Mouse (Mus musculus): ENCODE measurements at regions not wholly inside any gene's neighbourhood (a gene's known extent, or its start where the extent isn't known, plus 50 kb on each side); places are given as distances from the start of the nearest gene placed in this dataset.

DNA sequence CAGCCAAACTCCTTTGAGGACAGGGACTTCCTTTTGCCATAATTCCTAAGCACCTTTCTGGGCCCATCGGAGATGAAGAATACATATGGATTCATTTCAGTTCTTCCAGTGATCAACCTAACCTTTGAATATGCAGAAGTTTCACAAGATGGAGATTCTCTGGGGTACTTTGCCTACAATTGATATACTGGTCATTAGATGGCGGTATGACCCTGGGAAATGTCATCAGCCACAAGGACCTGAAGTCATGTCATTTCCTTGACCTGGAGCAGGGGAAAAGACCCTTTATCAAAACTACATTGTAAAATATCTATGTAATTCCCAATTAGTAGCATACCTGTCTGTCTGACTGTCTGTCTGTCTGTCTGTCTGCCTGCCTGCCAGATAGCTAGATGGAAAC lies 164.0 kb upstream of the Slc24a3 start:
- Histone ChIP-seq H3K27me3 (no peaks in the 10 kb centered on the region), H3K9me3 (replicated peaks) (no peaks in the 10 kb centered on the region), H3K27ac (no peak overlapping the region), H3K36me3 (no peaks in the 10 kb centered on the region), H3K9ac (no peak overlapping the region), H3K4me1 (no peaks in the 10 kb centered on the region), H3K4me2 (no peak overlapping the region), H3K4me3 (replicated peaks) (no peak overlapping the region)
- no peak for ATAC-seq (replicated peaks; ENCODE audit: low FRiP score)
- WGBS, result 75% methylated on average over 2 of the region's 2 CpGs

GRCm38 (mm10) chr2:145010674-145011073 lies 156.9 kb upstream of the Slc24a3 start:
- Histone ChIP-seq H3K4me2 (no peak overlapping the region), H3K9ac (no peak overlapping the region), H3K36me3 (no peaks in the 10 kb centered on the region), H3K9me3 (replicated peaks) (no peaks in the 10 kb centered on the region), H3K27ac (no peak overlapping the region), H3K4me3 (replicated peaks) (no peak overlapping the region), H3K4me1 (no peaks in the 10 kb centered on the region), H3K27me3 (no peaks in the 10 kb centered on the region)
- ATAC-seq (replicated peaks; ENCODE audit: low FRiP score), result no peak

- Histone ChIP-seq H3K4me3 (replicated peaks) (no peak overlapping the region), H3K36me3 (no peaks in the 10 kb centered on the region), H3K4me2 (no peak overlapping the region), H3K4me1 (no peaks in the 10 kb centered on the region), H3K27ac (no peak overlapping the region), H3K27me3 (no peaks in the 10 kb centered on the region), H3K9me3 (replicated peaks) (no peaks in the 10 kb centered on the region), H3K9ac (no peak overlapping the region)
- no peak for ATAC-seq (replicated peaks; ENCODE audit: low FRiP score)
- 85% methylated on average over 4 of the region's 4 CpGs for WGBS
Observed at GRCm38 (mm10) chr2:145011221-145011620, 156.3 kb upstream of the Slc24a3 start.

DNA sequence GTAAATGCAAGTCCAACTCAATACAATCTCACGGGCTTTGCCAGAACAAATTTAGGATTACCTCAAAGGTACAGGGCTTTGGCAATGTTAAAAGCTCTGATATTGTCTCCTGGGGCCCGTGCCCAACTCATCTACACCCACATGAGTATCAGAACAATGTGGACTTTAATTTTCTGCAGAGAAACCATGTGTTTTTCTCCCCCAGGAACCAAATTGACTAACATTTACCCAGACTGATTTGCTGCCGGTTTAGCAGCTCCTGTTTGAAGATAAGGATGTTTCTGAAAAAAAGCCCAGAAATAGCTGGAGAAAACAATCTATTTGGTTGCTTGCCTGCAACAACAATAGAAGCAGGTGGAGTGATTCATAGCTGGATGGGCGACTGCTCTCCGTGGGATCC lies 151.6 kb upstream of the Slc24a3 start:
- H3K36me3 ChIP-seq, result no peaks in the 10 kb centered on the region
- no peaks in the 10 kb centered on the region for H3K9me3 ChIP-seq (replicated peaks)
- ATAC-seq (replicated peaks; ENCODE audit: low FRiP score), result no peak
- no peaks in the 10 kb centered on the region for H3K4me1 ChIP-seq
- H3K27ac ChIP-seq, result no peak overlapping the region
- no peaks in the 10 kb centered on the region for H3K27me3 ChIP-seq
- H3K9ac ChIP-seq, result no peak overlapping the region
- no peak overlapping the region for H3K4me3 ChIP-seq (replicated peaks)
- 72% methylated on average over 5 of the region's 5 CpGs for WGBS
- H3K4me2 ChIP-seq, result no peak overlapping the region

GRCm38 (mm10) chr2:145016939-145017338 lies 150.6 kb upstream of the Slc24a3 start:
- Histone ChIP-seq H3K27ac (no peak overlapping the region), H3K9me3 (replicated peaks) (no peaks in the 10 kb centered on the region), H3K4me2 (no peak overlapping the region), H3K9ac (no peak overlapping the region), H3K4me3 (replicated peaks) (no peak overlapping the region), H3K4me1 (no peaks in the 10 kb centered on the region), H3K27me3 (no peaks in the 10 kb centered on the region), H3K36me3 (no peaks in the 10 kb centered on the region)
- no peak for ATAC-seq (replicated peaks; ENCODE audit: low FRiP score)

DNA sequence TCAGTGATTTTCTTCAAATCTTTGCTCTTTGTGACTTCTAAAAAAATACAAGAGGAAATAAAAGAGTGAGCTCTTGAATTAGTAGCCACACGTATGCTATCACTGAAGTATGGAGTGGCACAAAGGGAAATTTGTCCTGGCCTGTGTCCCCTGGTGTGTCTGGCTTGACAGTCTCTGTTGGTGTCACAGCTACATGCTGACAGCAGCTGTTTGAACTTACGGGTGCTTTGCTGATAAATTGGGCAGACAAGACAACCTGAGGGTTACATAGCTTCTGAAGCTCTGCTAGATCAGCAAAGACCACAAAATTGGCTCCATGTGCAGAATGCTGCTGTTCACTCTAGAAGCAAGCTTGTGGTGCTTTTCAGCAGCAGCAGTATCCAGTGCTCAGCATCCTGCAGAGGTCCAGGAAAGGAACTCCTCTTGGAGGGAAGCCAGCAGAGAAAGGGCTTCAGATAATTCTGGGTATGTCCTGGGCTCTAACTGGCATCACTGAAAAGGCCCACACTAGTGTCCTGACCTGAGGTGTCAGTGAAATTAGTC lies 149.9 kb upstream of the Slc24a3 start:
- Histone ChIP-seq H3K4me1 (no peaks in the 10 kb centered on the region), H3K4me2 (no peak overlapping the region), H3K36me3 (no peaks in the 10 kb centered on the region), H3K4me3 (replicated peaks) (no peak overlapping the region), H3K9me3 (replicated peaks) (no peaks in the 10 kb centered on the region), H3K27me3 (no peaks in the 10 kb centered on the region), H3K27ac (no peak overlapping the region), H3K9ac (no peak overlapping the region)
- 65% methylated on average over 2 of the region's 2 CpGs for WGBS
- no peak for ATAC-seq (replicated peaks; ENCODE audit: low FRiP score)

DNA sequence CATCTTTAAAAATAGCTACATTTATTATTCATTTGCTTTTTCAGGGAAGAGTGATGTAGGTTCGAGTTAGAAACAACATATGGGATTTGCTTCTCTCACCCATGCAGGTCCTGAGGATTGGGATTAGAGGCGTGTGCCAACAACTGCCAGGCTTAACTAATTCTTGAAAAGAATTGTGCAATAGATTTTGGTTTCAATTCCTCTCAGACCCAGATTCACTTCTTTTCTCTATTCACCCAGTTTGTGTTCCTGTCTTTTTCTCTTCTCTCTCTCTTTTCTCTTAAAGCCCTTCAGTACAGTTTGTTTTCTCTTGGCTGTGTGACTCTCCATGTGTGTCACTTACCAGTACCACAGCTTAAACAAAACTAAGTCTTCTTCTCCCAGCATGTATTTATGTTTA lies 119.8 kb upstream of the Slc24a3 start:
- Histone ChIP-seq H3K4me1 (0 out of 2 replicates have a peak, but pooled peaks cover 3% of the 10 kb centered on the region), H3K9ac (no peak overlapping the region), H3K4me3 (replicated peaks) (no peak overlapping the region), H3K4me2 (no peak overlapping the region), H3K9me3 (replicated peaks) (no peaks in the 10 kb centered on the region), H3K27ac (no peak overlapping the region), H3K27me3 (no peaks in the 10 kb centered on the region), H3K36me3 (no peaks in the 10 kb centered on the region)
- ATAC-seq (replicated peaks; ENCODE audit: low FRiP score), result no peak
- 78% methylated on average over 2 of the region's 2 CpGs for WGBS

GRCm38 (mm10) chr2:145049655-145050376 lies 117.7 kb upstream of the Slc24a3 start:
- Histone ChIP-seq H3K4me3 (replicated peaks) (no peak overlapping the region), H3K4me2 (no peak overlapping the region), H3K27me3 (no peaks in the 10 kb centered on the region), H3K4me1 (0 out of 2 replicates have a peak, but pooled peaks cover 3% of the 10 kb centered on the region), H3K9me3 (replicated peaks) (no peaks in the 10 kb centered on the region), H3K27ac (peak overlapping the region; percentile 67), H3K9ac (no peak overlapping the region), H3K36me3 (no peaks in the 10 kb centered on the region)
- 58% methylated on average over 4 of the region's 4 CpGs for WGBS
- ATAC-seq (replicated peaks; ENCODE audit: low FRiP score), result peak; percentile 62; the same call in 1 of the 2 replicates

- H3K27ac ChIP-seq, result no peak overlapping the region
- H3K4me1 ChIP-seq, result 0 out of 2 replicates have a peak, but pooled peaks cover 3% of the 10 kb centered on the region
- no peaks in the 10 kb centered on the region for H3K9me3 ChIP-seq (replicated peaks)
- no peak for ATAC-seq (replicated peaks; ENCODE audit: low FRiP score)
- H3K4me2 ChIP-seq, result no peak overlapping the region
- WGBS, result 86% methylated on average over 2 of the region's 2 CpGs
- H3K27me3 ChIP-seq, result no peaks in the 10 kb centered on the region
- H3K4me3 ChIP-seq (replicated peaks), result no peak overlapping the region
- no peaks in the 10 kb centered on the region for H3K36me3 ChIP-seq
- H3K9ac ChIP-seq, result no peak overlapping the region
Observed at GRCm38 (mm10) chr2:145052405-145052804, 115.1 kb upstream of the Slc24a3 start.

- Histone ChIP-seq H3K4me2 (no peak overlapping the region), H3K36me3 (no peaks in the 10 kb centered on the region), H3K27me3 (no peaks in the 10 kb centered on the region), H3K4me1 (no peaks in the 10 kb centered on the region), H3K27ac (no peak overlapping the region), H3K4me3 (replicated peaks) (no peak overlapping the region), H3K9ac (no peak overlapping the region), H3K9me3 (replicated peaks) (no peaks in the 10 kb centered on the region)
- no peak for ATAC-seq (replicated peaks; ENCODE audit: low FRiP score)
- 77% methylated on average over 3 of the region's 3 CpGs for WGBS
Observed at GRCm38 (mm10) chr2:145056219-145056618, 111.3 kb upstream of the Slc24a3 start.

- H3K27ac ChIP-seq, result no peak overlapping the region
Observed at GRCm38 (mm10) chr2:145056762-145057161, 110.8 kb upstream of the Slc24a3 start.

GRCm38 (mm10) chr2:145069931-145070330 lies 97.6 kb upstream of the Slc24a3 start:
- Histone ChIP-seq H3K9ac (no peak overlapping the region), H3K36me3 (no peaks in the 10 kb centered on the region), H3K4me3 (replicated peaks) (no peak overlapping the region), H3K27ac (no peak overlapping the region), H3K27me3 (no peaks in the 10 kb centered on the region), H3K9me3 (replicated peaks) (no peaks in the 10 kb centered on the region), H3K4me2 (no peak overlapping the region), H3K4me1 (no peaks in the 10 kb centered on the region)
- WGBS, result 83% methylated on average over 1 of the region's 1 CpGs
- no peak for ATAC-seq (replicated peaks; ENCODE audit: low FRiP score)

More at GRCm38 (mm10) chr2:145056762-145057161, 110.8 kb upstream of the Slc24a3 start:
- H3K9ac ChIP-seq, result no peak overlapping the region
- no peak overlapping the region for H3K4me3 ChIP-seq (replicated peaks)
- H3K4me2 ChIP-seq, result no peak overlapping the region
- no peak for ATAC-seq (replicated peaks; ENCODE audit: low FRiP score)
- H3K9me3 ChIP-seq (replicated peaks), result no peaks in the 10 kb centered on the region
- H3K27me3 ChIP-seq, result no peaks in the 10 kb centered on the region
- no peaks in the 10 kb centered on the region for H3K36me3 ChIP-seq
- H3K4me1 ChIP-seq, result no peaks in the 10 kb centered on the region
- 79% methylated on average over 5 of the region's 5 CpGs for WGBS

DNA sequence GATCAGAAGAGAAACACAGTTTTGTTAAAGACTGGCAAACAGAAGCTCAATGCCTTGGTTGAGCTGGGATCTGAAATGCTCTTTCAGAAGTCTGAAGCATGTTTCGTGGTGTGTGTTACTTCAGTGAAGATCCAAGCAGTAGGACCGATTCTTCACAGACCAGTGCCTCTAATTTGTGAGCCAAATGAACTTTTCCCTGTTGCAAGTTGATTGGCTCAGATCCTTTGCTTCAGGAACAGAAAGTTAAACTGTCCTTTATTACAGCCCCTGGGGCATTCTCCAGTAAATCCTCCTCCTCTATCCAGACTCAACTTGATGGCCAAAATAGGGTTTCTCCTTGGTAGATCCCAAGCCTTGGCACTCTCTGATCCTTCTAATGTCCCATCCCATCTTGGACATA lies 85.6 kb upstream of the Slc24a3 start:
- Histone ChIP-seq H3K9me3 (replicated peaks) (no peaks in the 10 kb centered on the region), H3K27me3 (no peaks in the 10 kb centered on the region), H3K27ac (no peak overlapping the region), H3K36me3 (no peaks in the 10 kb centered on the region), H3K4me3 (replicated peaks) (no peak overlapping the region), H3K9ac (no peak overlapping the region), H3K4me1 (no peaks in the 10 kb centered on the region), H3K4me2 (no peak overlapping the region)
- no peak for ATAC-seq (replicated peaks; ENCODE audit: low FRiP score)
- 64% methylated on average over 2 of the region's 2 CpGs for WGBS
